Mouse (Mus musculus) CH12.LX (cell line): ENCODE measurements around the gene Tbl1xr1.

Source experiments
- CTCF ChIP-seq, 2 experiments: IDR thresholded peaks in 1 of 2; conservative IDR thresholded peaks in 1 of 2; 2 replicates each; pipeline ENCODE4 v1.5.1; 2011 to 2012; ENCODE audit warnings: low read depth in 2 of 2, low read length in 2 of 2, improper control_type of control experiment in 1 of 2, inconsistent platforms in 1 of 2, mild to moderate bottlenecking in 1 of 2, moderate library complexity in 1 of 2
- EP300 ChIP-seq: IDR thresholded peaks from 2 replicates; pipeline ENCODE4 v1.6.1; 2011; ENCODE audit warnings: low read length, improper control_type of control experiment
- ETS1 ChIP-seq: conservative IDR thresholded peaks from 2 replicates; pipeline ENCODE4 v1.6.1; 2012; ENCODE audit warnings: low read depth, mild to moderate bottlenecking, inconsistent platforms, low read length, improper control_type of control experiment, moderate library complexity
- NELFE ChIP-seq: IDR thresholded peaks from 2 replicates; pipeline ENCODE4 v1.6.1; 2011; ENCODE audit warnings: low read depth, low read length, improper control_type of control experiment
- RCOR1 ChIP-seq: conservative IDR thresholded peaks from 2 replicates; pipeline ENCODE4 v1.6.1; 2012; ENCODE audit warnings: low read depth, mild to moderate bottlenecking, inconsistent platforms, low read length, improper control_type of control experiment

DNA sequence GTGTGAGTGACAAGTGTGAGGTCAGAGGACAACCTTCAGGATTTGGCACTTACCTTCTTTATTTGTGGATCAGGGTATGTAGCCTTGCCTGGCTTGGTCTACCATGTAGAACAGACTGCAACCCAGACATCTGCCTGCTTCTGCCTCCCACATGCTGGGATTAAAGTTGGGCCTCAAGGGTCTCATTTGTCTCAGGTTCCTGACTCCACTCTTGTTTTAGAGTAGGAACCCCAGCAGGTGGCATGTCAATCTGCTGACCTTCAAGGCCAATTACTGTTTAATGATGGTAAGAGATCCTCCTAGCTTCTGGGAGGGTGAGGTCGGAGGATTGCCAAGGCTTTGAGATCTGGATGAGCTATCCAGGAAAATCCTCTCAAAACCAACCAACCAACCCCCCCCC lies 2.5 kb upstream of the Tbl1xr1 start:
- TF ChIP-seq CTCF (conservative IDR thresholded peaks at IDR 0.05 in 1 of 2, IDR thresholded peaks at IDR 0.05 in 1 of 2; ENCODE audit: low read depth in 2 of 2, low read length in 2 of 2) (no peak), NELFE (no peak), ETS1 (no peak), EP300 (no peak), RCOR1 (no peak)
